Mouse (Mus musculus): ENCODE measurements around the gene Neu4. TPM values are rescaled to one million over a fixed set of nuclear protein-coding genes. Genes with fewer than 3 reads are reported as not detected.
"Not testable (repeated sequence)": the region's sequence is repeated elsewhere in the genome, so short reads cannot be mapped to it uniquely, and the experiment has no call there.

Gene Neu4
- total RNA-seq, 2 experiments from 2014 or later = not detected

DNA sequence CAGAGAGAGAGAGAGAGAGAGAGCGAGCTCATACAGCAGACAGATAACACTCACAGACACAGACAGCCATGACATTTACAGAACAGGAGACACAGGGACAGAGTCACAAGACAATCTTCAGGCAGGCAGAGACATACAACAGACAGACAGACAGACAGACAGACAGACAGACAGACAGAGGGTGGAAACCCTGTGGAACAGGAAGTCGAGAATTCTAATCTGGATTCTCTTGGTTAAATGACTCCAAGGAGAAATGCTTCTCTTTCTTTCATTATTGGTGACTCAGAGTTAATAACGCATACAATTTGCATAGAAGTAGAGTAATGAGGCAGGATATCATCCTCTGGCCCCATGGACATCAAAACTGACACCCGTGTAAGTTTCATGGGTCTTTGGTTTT is 26.3 kb downstream of the Neu4 start:
- ATAC-seq (replicated peaks; ENCODE audit: low FRiP score, poor library complexity, severe bottlenecking) = no peak

GRCm38 (mm10) chr1:94051104-94051503 is 30.9 kb downstream of the Neu4 start:
- ATAC-seq (replicated peaks; ENCODE audit: low FRiP score, poor library complexity, severe bottlenecking) = no peak

DNA sequence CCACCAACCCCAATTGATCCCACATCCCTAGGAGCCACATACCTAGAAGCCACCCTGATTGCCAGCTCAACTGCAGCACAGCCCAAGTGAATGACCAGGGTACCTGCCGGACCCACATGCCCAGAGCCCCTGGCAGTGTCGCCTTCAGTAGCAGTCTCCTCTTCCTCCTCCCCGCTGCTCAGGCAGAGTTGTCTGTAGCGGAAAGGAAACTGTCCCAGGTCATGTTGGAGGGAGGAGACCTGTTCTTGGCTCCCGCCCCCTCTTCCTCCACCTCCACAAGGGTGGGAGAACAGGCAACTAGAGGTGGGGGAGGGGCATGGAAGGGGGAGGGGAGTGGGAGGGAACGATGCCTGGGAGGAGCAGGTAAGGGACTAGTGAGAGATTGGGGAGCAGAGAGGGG is 32.1 kb downstream of the Neu4 start, which contains the start of gene Pdcd1:
Gene Pdcd1 (minus strand): TSS at position 181 of the 400 bp plus-strand sequence.
- ATAC-seq (replicated peaks; ENCODE audit: low FRiP score, poor library complexity, severe bottlenecking) = no peak

DNA sequence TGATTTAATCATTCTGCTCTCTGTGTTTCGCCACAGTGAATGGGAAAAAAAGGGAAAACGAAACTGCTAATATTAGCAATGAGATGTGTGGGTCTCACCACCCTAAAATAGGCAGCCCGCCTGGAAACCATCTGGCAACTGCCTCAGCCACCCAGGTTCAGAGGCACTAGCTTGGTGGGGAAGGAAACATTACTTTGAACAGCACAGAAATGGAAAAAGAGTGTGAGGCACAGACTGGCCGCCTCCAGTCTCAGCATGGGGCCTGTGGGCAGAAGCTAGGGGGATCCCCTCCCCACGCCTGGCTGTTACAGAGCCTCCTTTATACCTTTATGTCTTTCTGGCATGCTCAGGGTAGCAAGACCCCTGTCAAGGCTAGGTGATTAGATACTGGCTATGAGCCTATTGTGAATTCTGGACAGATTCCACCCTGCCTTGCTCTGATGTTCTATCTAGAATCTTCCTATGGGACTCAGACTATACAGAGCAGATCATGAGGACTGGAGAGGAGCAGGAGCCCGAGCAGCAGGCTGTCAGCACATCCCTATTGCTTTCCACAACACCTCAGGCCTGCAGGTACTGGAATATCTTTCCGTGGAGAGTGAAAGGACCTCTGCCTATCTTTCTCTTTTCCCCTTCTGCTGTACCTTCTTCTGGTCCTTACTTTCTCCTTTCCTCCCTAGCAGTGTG is 33.4 kb downstream of the Neu4 start:
- no peak for ATAC-seq (replicated peaks; ENCODE audit: low FRiP score, poor library complexity, severe bottlenecking)

DNA sequence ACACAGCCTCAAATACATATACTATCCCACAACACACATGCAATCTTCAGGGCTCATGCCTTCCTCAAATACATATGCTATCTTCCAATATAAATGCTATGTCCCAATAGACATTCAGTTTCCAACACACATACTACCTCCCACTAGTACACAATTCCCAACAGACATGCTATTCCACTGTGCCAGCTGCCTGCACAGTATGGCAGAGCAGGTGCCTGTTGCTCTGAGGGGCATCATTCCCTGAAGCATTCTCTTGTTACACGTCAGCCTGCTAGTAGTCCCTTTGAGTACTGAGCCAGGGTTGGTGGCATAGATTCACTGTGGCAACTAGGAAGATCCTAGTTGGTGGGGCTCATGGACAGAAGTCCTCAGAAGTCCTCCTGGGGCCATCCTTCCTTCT is 34.2 kb downstream of the Neu4 start:
- ATAC-seq (replicated peaks; ENCODE audit: low FRiP score, poor library complexity, severe bottlenecking) = no peak

DNA sequence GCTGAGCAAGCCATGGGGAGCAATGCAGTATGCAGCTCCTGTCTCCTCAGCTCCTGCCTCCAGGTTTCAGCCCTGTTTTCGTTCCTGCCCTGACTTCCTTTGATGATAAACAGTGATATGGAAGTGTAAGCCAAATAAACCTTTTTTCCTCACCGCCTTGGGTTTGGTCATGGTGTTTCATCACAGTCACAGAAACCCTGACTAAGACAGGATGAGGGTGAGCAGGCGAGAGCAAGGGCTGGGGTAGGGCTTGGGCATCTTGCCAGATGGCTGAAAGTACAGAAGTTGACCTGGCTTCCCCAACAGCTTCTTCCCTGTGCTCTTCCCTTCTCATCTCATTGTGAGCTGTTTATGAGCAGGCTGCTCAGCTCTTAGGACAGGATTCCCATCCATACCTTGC is 35.7 kb downstream of the Neu4 start:
- ATAC-seq (replicated peaks; ENCODE audit: low FRiP score, poor library complexity, severe bottlenecking) = no peak

DNA sequence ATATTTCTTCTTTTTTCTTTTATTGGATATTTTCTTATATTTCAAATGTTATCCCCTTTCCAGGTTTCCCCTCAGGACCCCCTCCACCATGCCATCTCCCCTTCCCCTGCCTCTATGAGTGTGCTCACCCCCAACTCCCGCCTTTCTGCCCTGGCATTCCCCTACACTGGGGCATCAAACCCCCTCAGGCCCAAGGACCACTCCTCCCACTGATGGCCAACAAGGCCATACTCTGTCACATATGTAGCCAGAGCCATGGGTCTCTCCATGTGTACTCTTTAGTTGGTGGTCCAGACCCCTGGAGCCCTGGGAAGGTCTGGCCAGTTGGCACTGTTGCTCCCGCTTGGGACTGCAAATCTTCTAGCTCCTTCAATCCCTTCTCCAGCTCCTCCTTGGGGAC is 37.1 kb downstream of the Neu4 start:
- no peak for ATAC-seq (replicated peaks; ENCODE audit: low FRiP score, poor library complexity, severe bottlenecking)

GRCm38 (mm10) chr1:94058281-94058680 is 38.0 kb downstream of the Neu4 start:
- not testable (repeated sequence) for ATAC-seq (replicated peaks; ENCODE audit: low FRiP score, poor library complexity, severe bottlenecking)

DNA sequence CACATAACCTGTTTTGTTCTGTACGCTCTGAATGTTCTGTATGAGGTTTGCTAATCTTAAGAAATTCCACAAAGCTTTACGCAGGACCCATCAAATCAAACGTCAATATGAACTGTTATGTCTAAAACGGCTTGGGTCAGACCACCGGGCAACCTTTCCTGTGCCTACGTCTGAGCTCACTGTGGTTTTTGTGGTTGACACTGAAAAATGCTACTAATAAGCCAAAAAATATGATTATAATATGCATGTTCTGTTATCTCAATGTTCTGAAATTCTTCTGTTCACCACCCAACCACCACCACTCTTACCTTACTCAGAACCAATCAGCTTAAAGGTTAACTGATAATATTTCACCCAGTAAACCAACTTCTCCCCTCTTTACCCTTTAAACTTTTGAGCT is 54.5 kb downstream of the Neu4 start:
- no peak for ATAC-seq (replicated peaks; ENCODE audit: low FRiP score, poor library complexity, severe bottlenecking)

DNA sequence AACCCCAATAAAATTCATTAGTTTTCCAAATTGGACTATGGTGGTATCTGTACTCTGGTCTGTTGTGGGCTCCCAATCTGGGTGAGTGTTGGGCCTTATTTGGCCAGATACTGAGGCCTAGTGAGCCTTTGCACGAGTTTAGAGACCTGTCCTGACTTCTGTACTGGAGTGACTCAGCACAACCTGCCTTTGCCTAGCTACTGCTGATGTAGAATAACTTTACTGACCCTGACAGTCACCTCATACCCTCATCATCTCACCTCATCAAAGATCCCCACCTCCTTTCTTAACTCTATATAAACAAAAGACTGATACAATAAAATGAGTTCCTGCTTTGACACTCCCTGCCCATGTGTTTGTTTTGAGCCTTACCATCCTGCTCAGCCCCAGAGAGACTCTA is 56.5 kb downstream of the Neu4 start:
- ATAC-seq (replicated peaks; ENCODE audit: low FRiP score, poor library complexity, severe bottlenecking) = no peak

Other genes starting within 250 kb of the Neu4 start
- gene Dtymk, start 218.5 kb upstream of the Neu4 start, total RNA-seq (2015; ENCODE audit: low replicate concordance) = 135 and 183 TPM in 2 replicates
- gene Dtymk, start 218.5 kb upstream of the Neu4 start, total RNA-seq (2017; ENCODE audit: low replicate concordance) = 123 and 140 TPM in 2 replicates
- 10.5 and 18.4 TPM in 2 replicates for gene Ing5, start 216.5 kb upstream of the Neu4 start, total RNA-seq (2015; ENCODE audit: low replicate concordance)
- gene Ing5, start 216.5 kb upstream of the Neu4 start, total RNA-seq (2017; ENCODE audit: low replicate concordance) = 23.2 and 41.9 TPM in 2 replicates
- 4.0 and 18.4 TPM in 2 replicates for gene D2hgdh, start 195.5 kb upstream of the Neu4 start, total RNA-seq (2015; ENCODE audit: low replicate concordance)
- gene D2hgdh, start 195.5 kb upstream of the Neu4 start, total RNA-seq (2017; ENCODE audit: low replicate concordance) = 5.6 and 10.1 TPM in 2 replicates
- not detected in 2 replicates for gene Gal3st2, start 159.1 kb upstream of the Neu4 start, total RNA-seq (2015; ENCODE audit: low replicate concordance)
- gene Gal3st2, start 159.1 kb upstream of the Neu4 start, total RNA-seq (2017; ENCODE audit: low replicate concordance) = not detected in 2 replicates
- gene Gal3st2b, start 102.1 kb upstream of the Neu4 start, total RNA-seq (2015; ENCODE audit: low replicate concordance) = 0.72 TPM in 1 of 2 replicates, not detected in the other
- gene Gal3st2b, start 102.1 kb upstream of the Neu4 start, total RNA-seq (2017; ENCODE audit: low replicate concordance) = not detected in 2 replicates
- gene Gal3st2c, start 29.9 kb upstream of the Neu4 start, total RNA-seq (2015; ENCODE audit: low replicate concordance) = not detected in 2 replicates
- not detected in 2 replicates for gene Gal3st2c, start 29.9 kb upstream of the Neu4 start, total RNA-seq (2017; ENCODE audit: low replicate concordance)
- not detected in 2 replicates for gene Pdcd1, start 32.1 kb downstream of the Neu4 start, total RNA-seq (2015; ENCODE audit: low replicate concordance)
- gene Pdcd1, start 32.1 kb downstream of the Neu4 start, total RNA-seq (2017; ENCODE audit: low replicate concordance) = 1.3 TPM in 1 of 2 replicates, not detected in the other

All from erythroid progenitor cell, adult 5-6 weeks (primary cell).